8 mouse cellular contexts compared by ENCODE assay signal in the genomic region with DNA sequence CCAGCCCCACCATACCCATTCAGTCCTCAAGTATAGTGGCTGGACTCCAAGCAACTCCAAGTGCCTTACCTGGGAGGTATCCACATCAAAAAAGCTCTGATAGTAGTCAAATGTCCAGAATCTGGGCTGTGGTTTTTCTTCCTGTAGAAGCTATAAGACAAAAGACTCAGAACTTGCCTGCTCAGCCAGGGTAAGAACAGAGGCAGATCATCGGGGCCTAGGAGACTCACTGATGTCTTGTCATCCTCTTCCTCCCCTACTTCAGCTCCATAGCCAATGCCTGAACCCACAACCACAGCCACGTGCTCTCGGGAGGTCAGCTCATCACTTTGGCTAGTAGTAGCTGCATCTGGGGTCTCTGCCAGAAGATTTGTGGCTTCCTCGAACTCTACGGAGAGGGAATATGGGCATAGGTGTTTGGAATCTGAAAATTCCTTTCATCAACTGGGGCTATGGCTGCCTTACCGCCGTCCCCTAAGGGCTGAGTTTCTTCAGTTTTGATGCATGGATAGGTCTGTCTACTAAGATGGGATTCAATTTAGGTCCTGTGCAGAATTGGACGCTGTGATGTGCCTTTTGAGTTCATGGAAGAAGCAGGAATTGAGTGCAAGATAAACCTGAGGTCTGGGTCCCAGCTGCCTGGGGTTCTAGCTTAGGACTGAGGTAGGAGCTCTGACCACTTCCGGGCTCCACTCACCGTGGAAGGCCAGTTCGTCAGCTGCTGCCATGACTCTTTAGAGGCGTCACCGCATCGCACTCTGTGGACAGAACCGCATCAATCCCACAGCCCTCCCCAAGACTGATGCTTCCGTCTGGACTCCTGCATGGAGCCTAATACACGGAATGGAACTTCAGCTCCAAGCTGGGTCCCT. TPM values are rescaled to one million over a fixed set of nuclear protein-coding genes. Genes with fewer than 3 reads are reported as not detected.
DNase-seq lines count a peak whose midpoint lies in the region; ATAC-seq and TF ChIP-seq lines count a peak whose summit lies in the region.

No protein-coding gene starts in this region.

- peak; percentile 13 for ATAC-seq in Patski
- ATAC-seq in forebrain, embryonic 15.5 days (replicated peaks): peak; percentile 0; the same call in 1 of the 2 replicates
- ATAC-seq in liver, embryonic 16.5 days (ENCODE audit: low read depth): peak; percentile 31

- TF ChIP-seq CTCF in kidney, adult 2 months (conservative IDR thresholded peaks at IDR 0.05; ENCODE audit: insufficient read depth, insufficient read length, low read depth, low read length): no peak
- no peak for TF ChIP-seq CTCF in Patski (IDR thresholded peaks at IDR 0.05)

- H3K4me3 ChIP-seq in kidney, adult 2 months (ENCODE audit: insufficient read depth, low read depth, low read length): peak overlapping the region; percentile 80
- peak overlapping the region; percentile 100 for H3K4me3 ChIP-seq in forebrain, embryonic 15.5 days
- H3K4me3 ChIP-seq in liver, embryonic 16.5 days (ENCODE audit: low read depth, low read length): peak overlapping the region; percentile 93

- no peaks in the 10 kb centered on the region for H3K27me3 ChIP-seq in kidney, adult 2 months (replicated peaks; ENCODE audit: control insufficient read depth, insufficient read depth, low read length)
- no peaks in the 10 kb centered on the region for H3K27me3 ChIP-seq in Patski
- no peaks in the 10 kb centered on the region for H3K27me3 ChIP-seq in forebrain, embryonic 15.5 days
- H3K27me3 ChIP-seq in liver, embryonic 16.5 days (ENCODE audit: control insufficient read depth, insufficient read depth, low read depth, low read length): no peaks in the 10 kb centered on the region

- peak overlapping the region; percentile 76 for H3K27ac ChIP-seq in kidney, adult 2 months (ENCODE audit: insufficient read depth, low read depth, low read length)
- H3K27ac ChIP-seq in forebrain, embryonic 15.5 days (replicated peaks): peak overlapping the region; percentile 67
- H3K27ac ChIP-seq in liver, embryonic 16.5 days (ENCODE audit: low read length): peak overlapping the region; percentile 64

- CTCF ChIA-PET in Patski (lab: Charles Lee): interaction anchor here (1.0 to 1.8 kb wide), 2 partner anchors 9 to 46 kb away, joined by 5 to 6 read pairs; no protein-coding TSS in a partner anchor

- no peaks in the 10 kb centered on the region for H3K36me3 ChIP-seq in kidney, adult 2 months (ENCODE audit: control insufficient read depth, insufficient read depth, low read length)
- H3K36me3 ChIP-seq in forebrain, embryonic 15.5 days: peaks cover 49% of the 10 kb centered on the region
- H3K36me3 ChIP-seq in liver, embryonic 16.5 days (ENCODE audit: control insufficient read depth, insufficient read depth): peaks cover 25% of the 10 kb centered on the region

- WGBS in kidney, adult 2 months: 15% methylated on average over 17 of the region's 17 CpGs
- WGBS in forebrain, embryonic 15.5 days: 21% methylated on average over 17 of the region's 17 CpGs
- WGBS in liver, embryonic 16.5 days (ENCODE audit: insufficient replicate concordance): 14% methylated on average over 17 of the region's 17 CpGs

- H3K9ac ChIP-seq in forebrain, embryonic 15.5 days (replicated peaks): peak overlapping the region; percentile 61
- peak overlapping the region; percentile 91 for H3K9ac ChIP-seq in liver, embryonic 16.5 days (ENCODE audit: low read depth, low read length)

- POLR2A ChIA-PET in Patski (lab: Charles Lee): interaction anchor here (0.6 to 0.8 kb wide), 2 partner anchors 11 to 27 kb away, joined by 4 to 5 read pairs; no protein-coding TSS in a partner anchor

- no peak for TF ChIP-seq POLR2A in kidney, adult 2 months (IDR thresholded peaks at IDR 0.05; ENCODE audit: low read depth, low read length)

- H3K4me1 ChIP-seq in kidney, adult 2 months (ENCODE audit: control insufficient read depth, insufficient read depth, low read length): peaks cover 6% of the 10 kb centered on the region; the same call in 1 of the 2 replicates
- H3K4me1 ChIP-seq in forebrain, embryonic 15.5 days: peaks cover 32% of the 10 kb centered on the region
- peaks cover 24% of the 10 kb centered on the region for H3K4me1 ChIP-seq in liver, embryonic 16.5 days (ENCODE audit: control insufficient read depth, low read depth, low read length)

- in situ Hi-C loops in Patski (cut with MboI; ENCODE audit: low pct_unique_long_range_greater_than_20kb): loop anchor here (5.0 kb wide), 1 partner anchor 45 kb away; the partner anchor contains the start of gene Carm1

- no peak for DNase-seq in kidney, adult 2 months
- no peak for DNase-seq in kidney, postnatal 25 days
- DNase-seq in Patski (ENCODE audit: low read depth, low spot score): peak; percentile 19
- no peak for DNase-seq in adrenal gland, postnatal 4 days (ENCODE audit: low spot score in 2 of 2)
- DNase-seq in urinary bladder, postnatal 10 days (ENCODE audit: low spot score): no peak
- no peak for DNase-seq in layer of hippocampus, postnatal 10 days (ENCODE audit: low spot score in 2 of 2)

- peak overlapping the region; percentile 87 for H3K4me2 ChIP-seq in forebrain, embryonic 15.5 days (replicated peaks)
- peak overlapping the region; percentile 97 for H3K4me2 ChIP-seq in liver, embryonic 16.5 days (ENCODE audit: low read depth, low read length)

- H3K9me3 ChIP-seq in forebrain, embryonic 15.5 days: no peaks in the 10 kb centered on the region
- no peaks in the 10 kb centered on the region for H3K9me3 ChIP-seq in liver, embryonic 16.5 days (replicated peaks; ENCODE audit: control insufficient read depth, low read length)

RNA-seq across cellular contexts. Expression of gene Timm29, which starts 0.5 kb away (rescaled TPM):
- polyA plus RNA-seq in kidney, adult 2 months (2012; rRNA removed): 33.6 and 34.0 TPM in 2 replicates
- polyA plus RNA-seq in Patski (2021): 38.9 TPM
- polyA plus RNA-seq in forebrain, embryonic 15.5 days (2015; fragmentation: Nextera tagmentation; extraction: Ambion mirVana): 58.8 and 61.2 TPM in 2 replicates
- polyA plus RNA-seq in liver, embryonic 16.5 days (2015; fragmentation: Nextera tagmentation; extraction: Ambion mirVana): 13.9 and 14.1 TPM in 2 replicates
- total RNA-seq in adrenal gland, postnatal 4 days (2021): 10 to 100 TPM; 55.6 to 57.3 TPM
- total RNA-seq in layer of hippocampus, postnatal 10 days (2021): 10 to 100 TPM; 53.7 to 54.6 TPM

RNA-seq across cellular contexts. Expression of gene Yipf2, which starts 0.6 kb away (rescaled TPM):
- 39.9 and 44.9 TPM in 2 replicates for polyA plus RNA-seq in kidney, adult 2 months (2012; rRNA removed)
- 39.0 TPM for polyA plus RNA-seq in Patski (2021)
- polyA plus RNA-seq in forebrain, embryonic 15.5 days (2015; fragmentation: Nextera tagmentation; extraction: Ambion mirVana): 23.1 and 23.7 TPM in 2 replicates
- polyA plus RNA-seq in liver, embryonic 16.5 days (2015; fragmentation: Nextera tagmentation; extraction: Ambion mirVana): 11.5 and 12.5 TPM in 2 replicates
- 10 to 100 TPM; 27.2 to 28.4 TPM for total RNA-seq in adrenal gland, postnatal 4 days (2021)
- 10 to 100 TPM; 11.3 to 12.3 TPM for total RNA-seq in layer of hippocampus, postnatal 10 days (2021)

RNA-seq across cellular contexts. Expression of gene Smarca4, which starts 23.9 kb away (rescaled TPM):
- polyA plus RNA-seq in kidney, adult 2 months (2012; rRNA removed): 24.9 and 26.9 TPM in 2 replicates
- polyA plus RNA-seq in Patski (2021): 89.3 TPM
- polyA plus RNA-seq in forebrain, embryonic 15.5 days (2015; fragmentation: Nextera tagmentation; extraction: Ambion mirVana): 159 and 169 TPM in 2 replicates
- polyA plus RNA-seq in liver, embryonic 16.5 days (2015; fragmentation: Nextera tagmentation; extraction: Ambion mirVana): 20.2 and 23.4 TPM in 2 replicates
- 10 to 100 TPM; 86.1 to 94.8 TPM for total RNA-seq in adrenal gland, postnatal 4 days (2021)
- 100 to 1,000 TPM; 122 to 123 TPM for total RNA-seq in layer of hippocampus, postnatal 10 days (2021)

RNA-seq across cellular contexts. Expression of gene Carm1, which starts 45.4 kb away (rescaled TPM):
- 47.7 and 54.6 TPM in 2 replicates for polyA plus RNA-seq in kidney, adult 2 months (2012; rRNA removed)
- polyA plus RNA-seq in Patski (2021): 61.7 TPM
- polyA plus RNA-seq in forebrain, embryonic 15.5 days (2015; fragmentation: Nextera tagmentation; extraction: Ambion mirVana): 37.3 and 46.0 TPM in 2 replicates
- 7.0 and 9.3 TPM in 2 replicates for polyA plus RNA-seq in liver, embryonic 16.5 days (2015; fragmentation: Nextera tagmentation; extraction: Ambion mirVana)
- total RNA-seq in adrenal gland, postnatal 4 days (2021): 10 to 100 TPM; 71.4 to 83.9 TPM
- total RNA-seq in layer of hippocampus, postnatal 10 days (2021): 10 to 100 TPM; 75.7 to 84.3 TPM
